Comparison of ENCODE assay signal across 13 mouse cellular contexts in genomic region chr8:11592296-11592695, GRCm38 (mm10). TPM values are rescaled to one million over a fixed set of nuclear protein-coding genes. Genes with fewer than 3 reads are reported as not detected.
DNase-seq lines count a peak whose midpoint lies in the region; ATAC-seq and TF ChIP-seq lines count a peak whose summit lies in the region.
"Had no signal": no experiment of that assay in that cellular context is flagged by ENCODE, and none has a peak within 500 bp of the region (broad histone marks: within the 10 kb centered on the region; RNA-seq: fewer than 3 reads in every experiment).

No protein-coding gene starts in this region.

- no peaks in the 10 kb centered on the region for H3K9me3 ChIP-seq in intestine, embryonic 15.5 days
- H3K9me3 ChIP-seq in intestine, embryonic 16.5 days (ENCODE audit: control insufficient read depth, low read length) = no peaks in the 10 kb centered on the region
- no peaks in the 10 kb centered on the region for H3K9me3 ChIP-seq in embryonic facial prominence, embryonic 15.5 days (replicated peaks)
- H3K9me3 ChIP-seq in megakaryocyte, embryonic 14.5 days = peaks cover 22% of the 10 kb centered on the region
- H3K9me3 ChIP-seq in hindbrain, embryonic 11.5 days (ENCODE audit: control insufficient read depth, low read length) = no peaks in the 10 kb centered on the region
- H3K9me3 ChIP-seq: forebrain, embryonic 12.5 days had no signal

- H3K27me3 ChIP-seq in intestine, embryonic 15.5 days (replicated peaks) = no peaks in the 10 kb centered on the region
- no peaks in the 10 kb centered on the region for H3K27me3 ChIP-seq in intestine, embryonic 16.5 days (replicated peaks; ENCODE audit: control insufficient read depth, insufficient read depth, low read length)
- H3K27me3 ChIP-seq in embryonic facial prominence, embryonic 15.5 days = no peaks in the 10 kb centered on the region
- peaks cover 42% of the 10 kb centered on the region for H3K27me3 ChIP-seq in megakaryocyte, embryonic 14.5 days (replicated peaks)
- H3K27me3 ChIP-seq in hindbrain, embryonic 11.5 days (ENCODE audit: control insufficient read depth, insufficient read depth, low read length) = no peaks in the 10 kb centered on the region
- H3K27me3 ChIP-seq in kidney, adult 2 months (replicated peaks; ENCODE audit: control insufficient read depth, insufficient read depth, low read length) = no peaks in the 10 kb centered on the region
- H3K27me3 ChIP-seq: forebrain, embryonic 12.5 days; hindbrain, embryonic 12.5 days had no signal

- WGBS in intestine, embryonic 15.5 days = 39% methylated on average over 13 of the region's 13 CpGs
- 41% methylated on average over 13 of the region's 13 CpGs for WGBS in intestine, embryonic 16.5 days
- whole genome bisulfite sequencing in embryonic facial prominence, embryonic 15.5 days = 40% methylated on average over 13 of the region's 13 CpGs
- WGBS in hindbrain, embryonic 11.5 days = 51% methylated on average over 13 of the region's 13 CpGs
- 38% methylated on average over 13 of the region's 13 CpGs for WGBS in kidney, adult 2 months

- no peak overlapping the region for H3K27ac ChIP-seq in intestine, embryonic 15.5 days
- no peak overlapping the region for H3K27ac ChIP-seq in intestine, embryonic 16.5 days (ENCODE audit: low read length)
- H3K27ac ChIP-seq in embryonic facial prominence, embryonic 15.5 days (replicated peaks) = peak overlapping the region; percentile 88
- no peak overlapping the region for H3K27ac ChIP-seq in hindbrain, embryonic 11.5 days (ENCODE audit: low read depth, low read length)
- no peak overlapping the region for H3K27ac ChIP-seq in kidney, adult 2 months (ENCODE audit: insufficient read depth, low read depth, low read length)
- H3K27ac ChIP-seq: forebrain, embryonic 12.5 days; hindbrain, embryonic 12.5 days had no signal

- ATAC-seq in intestine, embryonic 15.5 days = 0 out of 2 replicates have a peak, but pooled peaks have one; percentile 34
- no peak for ATAC-seq in intestine, embryonic 16.5 days
- ATAC-seq in embryonic facial prominence, embryonic 15.5 days (ENCODE audit: insufficient number of reproducible peaks, low FRiP score, low TSS enrichment, low read depth) = peak; percentile 35; the same call in 1 of the 2 replicates
- ATAC-seq in hindbrain, embryonic 11.5 days (ENCODE audit: low FRiP score) = no peak

- H3K9ac ChIP-seq in intestine, embryonic 15.5 days = no peak overlapping the region
- no peak overlapping the region for H3K9ac ChIP-seq in intestine, embryonic 16.5 days (ENCODE audit: low read depth, low read length)
- no peak overlapping the region for H3K9ac ChIP-seq in embryonic facial prominence, embryonic 15.5 days
- no peak overlapping the region for H3K9ac ChIP-seq in hindbrain, embryonic 11.5 days (ENCODE audit: low read depth, low read length)
- H3K9ac ChIP-seq: forebrain, embryonic 12.5 days; hindbrain, embryonic 12.5 days had no signal

- no peak for TF ChIP-seq CTCF in kidney, adult 2 months (conservative IDR thresholded peaks at IDR 0.05; ENCODE audit: insufficient read depth, insufficient read length, low read depth, low read length)

- H3K4me3 ChIP-seq in intestine, embryonic 15.5 days (replicated peaks) = no peak overlapping the region
- no peak overlapping the region for H3K4me3 ChIP-seq in intestine, embryonic 16.5 days (ENCODE audit: low read length)
- H3K4me3 ChIP-seq in embryonic facial prominence, embryonic 15.5 days (replicated peaks) = no peak overlapping the region
- H3K4me3 ChIP-seq in megakaryocyte, embryonic 14.5 days (replicated peaks) = peak overlapping the region; percentile 7
- no peak overlapping the region for H3K4me3 ChIP-seq in hindbrain, embryonic 11.5 days (ENCODE audit: low read depth, low read length)
- H3K4me3 ChIP-seq in kidney, adult 2 months (ENCODE audit: insufficient read depth, low read depth, low read length) = no peak overlapping the region
- H3K4me3 ChIP-seq: forebrain, embryonic 12.5 days; hindbrain, embryonic 12.5 days had no signal

- H3K4me1 ChIP-seq in intestine, embryonic 15.5 days (replicated peaks) = 0 out of 2 replicates have a peak, but pooled peaks cover 6% of the 10 kb centered on the region
- H3K4me1 ChIP-seq in intestine, embryonic 16.5 days (ENCODE audit: control insufficient read depth, insufficient read depth, low read length) = peaks cover 5% of the 10 kb centered on the region; the same call in 1 of the 2 replicates
- peaks cover 13% of the 10 kb centered on the region for H3K4me1 ChIP-seq in embryonic facial prominence, embryonic 15.5 days
- H3K4me1 ChIP-seq in megakaryocyte, embryonic 14.5 days = peaks cover 22% of the 10 kb centered on the region
- no peaks in the 10 kb centered on the region for H3K4me1 ChIP-seq in hindbrain, embryonic 11.5 days (replicated peaks; ENCODE audit: control insufficient read depth, insufficient read depth, low read length)
- H3K4me1 ChIP-seq in kidney, adult 2 months (ENCODE audit: control insufficient read depth, insufficient read depth, low read length) = no peaks in the 10 kb centered on the region
- H3K4me1 ChIP-seq: forebrain, embryonic 12.5 days; hindbrain, embryonic 12.5 days had no signal

- H3K36me3 ChIP-seq in intestine, embryonic 15.5 days = no peaks in the 10 kb centered on the region
- H3K36me3 ChIP-seq in intestine, embryonic 16.5 days (ENCODE audit: control insufficient read depth, insufficient read depth, low read length) = no peaks in the 10 kb centered on the region
- no peaks in the 10 kb centered on the region for H3K36me3 ChIP-seq in embryonic facial prominence, embryonic 15.5 days
- no peaks in the 10 kb centered on the region for H3K36me3 ChIP-seq in megakaryocyte, embryonic 14.5 days (replicated peaks; ENCODE audit: low read length)
- no peaks in the 10 kb centered on the region for H3K36me3 ChIP-seq in hindbrain, embryonic 11.5 days (ENCODE audit: control insufficient read depth, insufficient read depth, low read length)
- H3K36me3 ChIP-seq in kidney, adult 2 months (ENCODE audit: control insufficient read depth, insufficient read depth, low read length) = no peaks in the 10 kb centered on the region
- H3K36me3 ChIP-seq: forebrain, embryonic 12.5 days; hindbrain, embryonic 12.5 days had no signal

- peak; percentile 56 for DNase-seq in R1 (ENCODE audit: low read depth, low spot score)
- no peak for DNase-seq in gastrocnemius, postnatal 14 days
- DNase-seq in hindbrain, embryonic 11.5 days (ENCODE audit: low spot score) = no peak
- no peak for DNase-seq in kidney, adult 2 months
- DNase-seq: cerebellum, adult 11-12 months; lung, adult 2 months; right cerebral cortex, postnatal 4 days had no signal

- intact Hi-C loops in gastrocnemius, postnatal 14 days (cut with DNase I; ENCODE audit: low total_unique reads) = no loop called here

- no peak overlapping the region for H3K4me2 ChIP-seq in intestine, embryonic 15.5 days (replicated peaks)
- H3K4me2 ChIP-seq in intestine, embryonic 16.5 days (ENCODE audit: low read depth, low read length) = no peak overlapping the region
- peak overlapping the region; percentile 15 for H3K4me2 ChIP-seq in embryonic facial prominence, embryonic 15.5 days (replicated peaks)
- no peak overlapping the region for H3K4me2 ChIP-seq in hindbrain, embryonic 11.5 days (replicated peaks; ENCODE audit: low read depth, low read length)
- H3K4me2 ChIP-seq: forebrain, embryonic 12.5 days; hindbrain, embryonic 12.5 days had no signal

- TF ChIP-seq POLR2A in kidney, adult 2 months (IDR thresholded peaks at IDR 0.05; ENCODE audit: low read depth, low read length) = no peak

RNA-seq across cellular contexts. Expression of gene Ing1, which starts 36.9 kb away (rescaled TPM):
- 34.2 and 35.0 TPM in 2 replicates for polyA plus RNA-seq in intestine, embryonic 15.5 days (2015; fragmentation: Nextera tagmentation; extraction: Ambion mirVana)
- 21.5 and 22.0 TPM in 2 replicates for polyA plus RNA-seq in intestine, embryonic 16.5 days (2015; fragmentation: Nextera tagmentation; extraction: Ambion mirVana)
- polyA plus RNA-seq in embryonic facial prominence, embryonic 15.5 days (2015; fragmentation: Nextera tagmentation; extraction: Ambion mirVana) = 36.3 and 49.5 TPM in 2 replicates
- 5.4 and 39.4 TPM in 2 replicates for polyA plus RNA-seq in megakaryocyte, embryonic 14.5 days (2012; ENCODE audit: insufficient read depth, low replicate concordance)
- total RNA-seq in gastrocnemius, postnatal 14 days (2021) = 10 to 100 TPM; 21.0 to 21.2 TPM
- polyA plus RNA-seq in hindbrain, embryonic 11.5 days (2014; fragmentation: Nextera tagmentation; extraction: Ambion mirVana) = 41.6 and 45.7 TPM in 2 replicates
- 12.0 and 16.3 TPM in 2 replicates for polyA plus RNA-seq in kidney, adult 2 months (2012; rRNA removed)

RNA-seq across cellular contexts. Expression of gene Cars2, which starts 41.7 kb away (rescaled TPM):
- 26.2 and 33.1 TPM in 2 replicates for polyA plus RNA-seq in intestine, embryonic 15.5 days (2015; fragmentation: Nextera tagmentation; extraction: Ambion mirVana)
- polyA plus RNA-seq in intestine, embryonic 16.5 days (2015; fragmentation: Nextera tagmentation; extraction: Ambion mirVana) = 28.6 and 32.5 TPM in 2 replicates
- polyA plus RNA-seq in embryonic facial prominence, embryonic 15.5 days (2015; fragmentation: Nextera tagmentation; extraction: Ambion mirVana) = 28.7 and 31.4 TPM in 2 replicates
- 18.7 and 22.5 TPM in 2 replicates for polyA plus RNA-seq in megakaryocyte, embryonic 14.5 days (2012; ENCODE audit: insufficient read depth, low replicate concordance)
- 10 to 100 TPM; 12.8 to 13.8 TPM for total RNA-seq in gastrocnemius, postnatal 14 days (2021)
- 17.5 and 19.5 TPM in 2 replicates for polyA plus RNA-seq in hindbrain, embryonic 11.5 days (2014; fragmentation: Nextera tagmentation; extraction: Ambion mirVana)
- 50.7 and 56.6 TPM in 2 replicates for polyA plus RNA-seq in kidney, adult 2 months (2012; rRNA removed)

RNA-seq across cellular contexts. Expression of gene Ankrd10, which starts 43.3 kb away (rescaled TPM):
- 79.1 and 79.9 TPM in 2 replicates for polyA plus RNA-seq in intestine, embryonic 15.5 days (2015; fragmentation: Nextera tagmentation; extraction: Ambion mirVana)
- 68.9 and 73.5 TPM in 2 replicates for polyA plus RNA-seq in intestine, embryonic 16.5 days (2015; fragmentation: Nextera tagmentation; extraction: Ambion mirVana)
- polyA plus RNA-seq in embryonic facial prominence, embryonic 15.5 days (2015; fragmentation: Nextera tagmentation; extraction: Ambion mirVana) = 80.2 and 82.4 TPM in 2 replicates
- 12.2 and 13.2 TPM in 2 replicates for polyA plus RNA-seq in megakaryocyte, embryonic 14.5 days (2012; ENCODE audit: insufficient read depth, low replicate concordance)
- total RNA-seq in gastrocnemius, postnatal 14 days (2021) = 10 to 100 TPM; 24.4 to 25.2 TPM
- polyA plus RNA-seq in hindbrain, embryonic 11.5 days (2014; fragmentation: Nextera tagmentation; extraction: Ambion mirVana) = 90.2 and 104 TPM in 2 replicates
- 36.9 and 45.3 TPM in 2 replicates for polyA plus RNA-seq in kidney, adult 2 months (2012; rRNA removed)

Comparison
In these comparisons a context has a peak if more than half of its experiments do, and no peak if none do; other contexts are left out.
1. ATAC-seq: peak in intestine, embryonic 15.5 days (single experiment) and embryonic facial prominence, embryonic 15.5 days (single experiment); none in intestine, embryonic 16.5 days (single experiment) and hindbrain, embryonic 11.5 days (single experiment).